Mouse (Mus musculus) T-helper 2 cell (primary cell): Measurements from ENCODE around the gene Spin2g.

Experiments used
- in situ Hi-C: fragments of 300-600 bp; cut with MboI, MseI; formaldehyde crosslinking; loops from one replicate; pipeline ENCODE4 v1.15.1; 2025; ENCODE audit warnings: high pct_unique_total_duplicates

Gene Spin2g

DNA sequence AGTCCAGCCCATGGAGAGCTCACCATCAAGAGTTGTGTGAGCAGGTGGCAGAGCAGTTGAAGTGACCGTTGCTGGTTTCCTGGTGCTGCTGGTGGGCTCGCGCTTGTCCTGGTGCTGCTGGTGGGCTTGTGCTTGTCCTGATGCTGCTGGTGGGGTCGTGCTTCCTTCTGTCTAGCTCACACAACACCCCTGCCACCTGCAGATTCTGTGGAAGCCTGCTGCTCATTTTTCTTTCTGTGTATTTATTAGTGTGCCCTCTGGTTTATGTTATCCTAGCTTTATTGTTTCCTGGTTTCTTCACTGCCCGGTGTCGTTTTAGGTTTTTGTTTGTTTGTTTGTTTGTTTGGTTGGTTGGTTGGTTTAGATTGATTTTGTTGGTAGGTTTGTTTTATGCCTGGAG, at the start of gene Spin2g:
TSS of gene Spin2g (minus strand) at position 101 of the 400 bp plus-strand sequence.
- in situ Hi-C loops = loop anchor here (25.0 kb wide), 1 partner anchor 1176 kb away; no protein-coding TSS in a partner anchor
